ENCODE assay signal across 23 mouse cellular contexts in genomic region chr9:50234655-50235054, GRCm38 (mm10).
DNase-seq lines count a peak whose midpoint lies in the region; ATAC-seq and TF ChIP-seq lines count a peak whose summit lies in the region.
"Had no signal": no experiment of that assay in that cellular context is flagged by ENCODE, and none has a peak within 500 bp of the region (broad histone marks: within the 10 kb centered on the region; RNA-seq: fewer than 3 reads in every experiment).

No protein-coding gene starts in this region.

- TF ChIP-seq CTCF in forebrain, postnatal 0 days (IDR thresholded peaks at IDR 0.05; ENCODE audit: low read depth) = no peak
- no peak for TF ChIP-seq CTCF in lung, postnatal 0 days (IDR thresholded peaks at IDR 0.05)

- no peak for DNase-seq in forebrain, postnatal 0 days
- no peak for DNase-seq in forebrain, embryonic 11.5 days (ENCODE audit: low spot score)
- DNase-seq in hindbrain, embryonic 10.5 days (ENCODE audit: low spot score) = no peak
- DNase-seq in lung, postnatal 10 days = peak; percentile 8
- DNase-seq in lung, postnatal 0 days (ENCODE audit: low spot score) = no peak
- DNase-seq in embryonic facial prominence, embryonic 10.5 days (ENCODE audit: low spot score) = no peak
- no peak for DNase-seq in thymus, postnatal 14 days
- DNase-seq: adrenal gland, postnatal 25 days; cerebellum, adult 11 months; kidney, postnatal 25 days; layer of hippocampus, postnatal 36 days; lung, adult 18-20 months; lung, postnatal 4 days; right cerebral cortex, postnatal 14 days had no signal

- H3K9me3 ChIP-seq in forebrain, postnatal 0 days (ENCODE audit: low read length) = no peaks in the 10 kb centered on the region
- no peaks in the 10 kb centered on the region for H3K9me3 ChIP-seq in forebrain, embryonic 11.5 days (ENCODE audit: control insufficient read depth, low read length)
- no peaks in the 10 kb centered on the region for H3K9me3 ChIP-seq in hindbrain, embryonic 10.5 days
- no peaks in the 10 kb centered on the region for H3K9me3 ChIP-seq in hindbrain, embryonic 12.5 days (replicated peaks)
- no peaks in the 10 kb centered on the region for H3K9me3 ChIP-seq in lung, postnatal 0 days (ENCODE audit: low read length)
- no peaks in the 10 kb centered on the region for H3K9me3 ChIP-seq in embryonic facial prominence, embryonic 10.5 days
- H3K9me3 ChIP-seq: embryonic facial prominence, embryonic 12.5 days; forebrain, embryonic 15.5 days; heart, embryonic 15.5 days; hindbrain, embryonic 13.5 days; limb, embryonic 13.5 days; liver, embryonic 12.5 days had no signal

- no peak overlapping the region for H3K9ac ChIP-seq in forebrain, postnatal 0 days
- no peak overlapping the region for H3K9ac ChIP-seq in forebrain, embryonic 11.5 days (ENCODE audit: low read length)
- H3K9ac ChIP-seq in hindbrain, embryonic 12.5 days = no peak overlapping the region
- no peak overlapping the region for H3K9ac ChIP-seq in lung, postnatal 0 days (replicated peaks; ENCODE audit: low read depth)
- H3K9ac ChIP-seq: embryonic facial prominence, embryonic 12.5 days; forebrain, embryonic 15.5 days; heart, embryonic 15.5 days; hindbrain, embryonic 13.5 days; limb, embryonic 13.5 days; liver, embryonic 12.5 days had no signal

- no peak overlapping the region for H3K27ac ChIP-seq in forebrain, postnatal 0 days (ENCODE audit: low read depth, low read length)
- H3K27ac ChIP-seq in forebrain, embryonic 11.5 days (ENCODE audit: low read depth, low read length) = no peak overlapping the region
- peak overlapping the region; percentile 46; the same call in 1 of the 2 replicates for H3K27ac ChIP-seq in hindbrain, embryonic 10.5 days
- no peak overlapping the region for H3K27ac ChIP-seq in hindbrain, embryonic 12.5 days
- no peak overlapping the region for H3K27ac ChIP-seq in lung, postnatal 0 days (ENCODE audit: low read length)
- H3K27ac ChIP-seq in embryonic facial prominence, embryonic 10.5 days (replicated peaks) = 0 out of 2 replicates have a peak overlapping the region, but pooled peaks have one; percentile 15
- H3K27ac ChIP-seq: embryonic facial prominence, embryonic 12.5 days; forebrain, embryonic 15.5 days; heart, embryonic 15.5 days; limb, embryonic 13.5 days; liver, embryonic 12.5 days; stomach, postnatal 0 days had no signal

- H3K27me3 ChIP-seq in forebrain, postnatal 0 days (ENCODE audit: insufficient read depth, low read length) = no peaks in the 10 kb centered on the region
- no peaks in the 10 kb centered on the region for H3K27me3 ChIP-seq in forebrain, embryonic 11.5 days (ENCODE audit: control insufficient read depth, insufficient read depth, low read length)
- H3K27me3 ChIP-seq in hindbrain, embryonic 10.5 days (ENCODE audit: insufficient read depth, poor library complexity, severe bottlenecking) = no peaks in the 10 kb centered on the region
- H3K27me3 ChIP-seq in hindbrain, embryonic 12.5 days = no peaks in the 10 kb centered on the region
- H3K27me3 ChIP-seq in lung, postnatal 0 days (replicated peaks; ENCODE audit: insufficient read depth, low read length) = no peaks in the 10 kb centered on the region
- no peaks in the 10 kb centered on the region for H3K27me3 ChIP-seq in embryonic facial prominence, embryonic 10.5 days (replicated peaks; ENCODE audit: low read depth, poor library complexity, severe bottlenecking)
- H3K27me3 ChIP-seq: embryonic facial prominence, embryonic 12.5 days; forebrain, embryonic 15.5 days; heart, embryonic 15.5 days; hindbrain, embryonic 13.5 days; limb, embryonic 13.5 days; liver, embryonic 12.5 days had no signal

- no peak overlapping the region for H3K4me3 ChIP-seq in forebrain, postnatal 0 days (ENCODE audit: low read depth, low read length)
- H3K4me3 ChIP-seq in forebrain, embryonic 11.5 days (ENCODE audit: low read depth, low read length) = no peak overlapping the region
- no peak overlapping the region for H3K4me3 ChIP-seq in hindbrain, embryonic 10.5 days
- H3K4me3 ChIP-seq in hindbrain, embryonic 12.5 days = no peak overlapping the region
- H3K4me3 ChIP-seq in lung, postnatal 0 days (ENCODE audit: low read depth, low read length) = no peak overlapping the region
- no peak overlapping the region for H3K4me3 ChIP-seq in embryonic facial prominence, embryonic 10.5 days
- H3K4me3 ChIP-seq: embryonic facial prominence, embryonic 12.5 days; forebrain, embryonic 15.5 days; heart, embryonic 15.5 days; hindbrain, embryonic 13.5 days; limb, embryonic 13.5 days; liver, embryonic 12.5 days had no signal

- H3K4me1 ChIP-seq in forebrain, postnatal 0 days (ENCODE audit: insufficient read depth) = peaks cover 7% of the 10 kb centered on the region; the same call in 1 of the 2 replicates
- peaks cover 10% of the 10 kb centered on the region; the same call in 1 of the 2 replicates for H3K4me1 ChIP-seq in forebrain, embryonic 11.5 days (replicated peaks; ENCODE audit: control insufficient read depth, insufficient read depth, low read length)
- H3K4me1 ChIP-seq in hindbrain, embryonic 10.5 days (replicated peaks) = peaks cover 35% of the 10 kb centered on the region
- peaks cover 15% of the 10 kb centered on the region for H3K4me1 ChIP-seq in hindbrain, embryonic 12.5 days
- no peaks in the 10 kb centered on the region for H3K4me1 ChIP-seq in lung, postnatal 0 days (ENCODE audit: insufficient read depth, low read depth, low read length)
- peaks cover 16% of the 10 kb centered on the region for H3K4me1 ChIP-seq in embryonic facial prominence, embryonic 10.5 days
- H3K4me1 ChIP-seq: liver, embryonic 12.5 days had no signal

- 64% methylated on average over 6 of the region's 6 CpGs for WGBS in forebrain, postnatal 0 days
- WGBS in forebrain, embryonic 11.5 days = 94% methylated on average over 6 of the region's 6 CpGs
- WGBS in hindbrain, embryonic 10.5 days = 88% methylated on average over 6 of the region's 6 CpGs
- WGBS in hindbrain, embryonic 12.5 days = 77% methylated on average over 6 of the region's 6 CpGs
- 70% methylated on average over 6 of the region's 6 CpGs for WGBS in lung, postnatal 0 days
- WGBS in embryonic facial prominence, embryonic 10.5 days = 88% methylated on average over 6 of the region's 6 CpGs

- ATAC-seq in forebrain, postnatal 0 days = peak; percentile 38
- ATAC-seq in forebrain, embryonic 11.5 days (replicated peaks; ENCODE audit: low FRiP score) = no peak
- no peak for ATAC-seq in hindbrain, embryonic 12.5 days (ENCODE audit: low FRiP score)
- ATAC-seq in lung, postnatal 0 days = no peak
- ATAC-seq: forebrain, embryonic 15.5 days; intestine, postnatal 0 days; liver, embryonic 12.5 days had no signal

- no peak overlapping the region for H3K4me2 ChIP-seq in forebrain, postnatal 0 days (ENCODE audit: low read depth)
- no peak overlapping the region for H3K4me2 ChIP-seq in forebrain, embryonic 11.5 days (ENCODE audit: low read depth, low read length, severe bottlenecking)
- H3K4me2 ChIP-seq in hindbrain, embryonic 12.5 days (replicated peaks) = no peak overlapping the region
- H3K4me2 ChIP-seq in lung, postnatal 0 days (replicated peaks; ENCODE audit: low read depth, low read length) = no peak overlapping the region
- H3K4me2 ChIP-seq: embryonic facial prominence, embryonic 12.5 days; forebrain, embryonic 15.5 days; heart, embryonic 15.5 days; hindbrain, embryonic 13.5 days; limb, embryonic 13.5 days; liver, embryonic 12.5 days had no signal

- H3K36me3 ChIP-seq in forebrain, postnatal 0 days (ENCODE audit: insufficient read depth) = no peaks in the 10 kb centered on the region
- H3K36me3 ChIP-seq in forebrain, embryonic 11.5 days (ENCODE audit: control insufficient read depth, insufficient read depth, low read length) = no peaks in the 10 kb centered on the region
- H3K36me3 ChIP-seq in hindbrain, embryonic 10.5 days = no peaks in the 10 kb centered on the region
- H3K36me3 ChIP-seq in hindbrain, embryonic 12.5 days = no peaks in the 10 kb centered on the region
- H3K36me3 ChIP-seq in lung, postnatal 0 days (ENCODE audit: insufficient read depth, low read length) = no peaks in the 10 kb centered on the region
- no peaks in the 10 kb centered on the region for H3K36me3 ChIP-seq in embryonic facial prominence, embryonic 10.5 days (replicated peaks)
- H3K36me3 ChIP-seq: embryonic facial prominence, embryonic 12.5 days; forebrain, embryonic 15.5 days; heart, embryonic 15.5 days; hindbrain, embryonic 13.5 days; limb, embryonic 13.5 days; liver, embryonic 12.5 days had no signal

- no peak for TF ChIP-seq EP300 in lung, postnatal 0 days (IDR thresholded peaks at IDR 0.05)

Comparison
In these comparisons a context has a peak if more than half of its experiments do, and no peak if none do; other contexts are left out.
1. H3K27ac ChIP-seq: peak in hindbrain, embryonic 10.5 days (single experiment) and embryonic facial prominence, embryonic 10.5 days (single experiment); none in forebrain, postnatal 0 days (single experiment), forebrain, embryonic 11.5 days (single experiment), hindbrain, embryonic 12.5 days (single experiment) and lung, postnatal 0 days (single experiment).